Mouse (Mus musculus) small intestine, adult 10 weeks (tissue): Measurements from ENCODE around the gene Mybpc2. TPM values are rescaled to one million over a fixed set of nuclear protein-coding genes. Genes with fewer than 3 reads are reported as not detected.

ENCODE experiments used
- polyA plus RNA-seq: library from polyadenylated mRNA; stranded (reverse); fragments of 350-450 nt; fragmentation: Illumina TruSeq; extraction: RNeasy Lipid Tissue Mini Kit (QIAGEN cat#74804); gene quantifications from one replicate; pipeline ENCODE4 v1.2.3, GENCODE M21; 2014; ENCODE audit warnings: low replicate concordance

Mybpc2 gene
- polyA plus RNA-seq = not detected

GRCm38 (mm10) chr7:44524502-44524901 lies at the start of gene Mybpc2:
Mybpc2 (minus strand) TSS chr7:44524656.

GRCm38 (mm10) chr7:44572213-44572701 lies 47.8 kb upstream of the Mybpc2 start, which contains the start of gene Napsa:
Napsa (plus strand) TSS chr7:44572380.

GRCm38 (mm10) chr7:44553826-44554225 lies 29.4 kb upstream of the Mybpc2 start, which contains the start of gene Nr1h2:
Nr1h2 (minus strand) TSS chr7:44553951.

GRCm38 (mm10) chr7:44548497-44549087 lies 24.1 kb upstream of the Mybpc2 start, which contains the start of gene Pold1:
Pold1 (minus strand) TSS chr7:44548849.

GRCm38 (mm10) chr7:44531946-44532732 lies 7.7 kb upstream of the Mybpc2 start, which contains the start of gene Spib:
Spib (minus strand) TSS chr7:44532071.

GRCm38 (mm10) chr7:44495992-44496770 lies 28.3 kb downstream of the Mybpc2 start, which contains the start of the genes Emc10 and Fam71e1:
Emc10 (minus strand) TSS chr7:44496529.
Fam71e1 (plus strand) TSS chr7:44496581.

GRCm38 (mm10) chr7:44467811-44468411 lies 56.5 kb downstream of the Mybpc2 start, which contains the start of gene Josd2:
Josd2 (plus strand) TSS chr7:44467980.

GRCm38 (mm10) chr7:44465111-44465510 lies 59.3 kb downstream of the Mybpc2 start, which contains the start of gene Aspdh:
Aspdh (plus strand) TSS chr7:44465391.

Other genes with a start within 250 kb of the Mybpc2 start
- 0.30 TPM for gene Clec11a, start 217.8 kb downstream of the Mybpc2 start, polyA plus RNA-seq
- 0.04 TPM for gene Shank1, start 214.4 kb downstream of the Mybpc2 start, polyA plus RNA-seq
- gene Syt3, start 140.6 kb downstream of the Mybpc2 start, polyA plus RNA-seq = not detected
- gene 1700008O03Rik, start 138.8 kb downstream of the Mybpc2 start, polyA plus RNA-seq = not detected
- gene Lrrc4b, start 95.6 kb downstream of the Mybpc2 start, polyA plus RNA-seq = not detected
- gene Aspdh, start 59.3 kb downstream of the Mybpc2 start, polyA plus RNA-seq = not detected
- gene Josd2, start 56.7 kb downstream of the Mybpc2 start, polyA plus RNA-seq = 1.0 TPM
- 1.2 TPM for gene Emc10, start 28.1 kb downstream of the Mybpc2 start, polyA plus RNA-seq
- gene Fam71e1, start 28.1 kb downstream of the Mybpc2 start, polyA plus RNA-seq = not detected
- 0.45 TPM for gene Spib, start 7.4 kb upstream of the Mybpc2 start, polyA plus RNA-seq
- not detected for gene Pold1, start 24.2 kb upstream of the Mybpc2 start, polyA plus RNA-seq
- 0.78 TPM for gene Nr1h2, start 29.3 kb upstream of the Mybpc2 start, polyA plus RNA-seq
- gene Napsa, start 47.7 kb upstream of the Mybpc2 start, polyA plus RNA-seq = 0.67 TPM
- 0.33 TPM for gene Kcnc3, start 66.0 kb upstream of the Mybpc2 start, polyA plus RNA-seq
- 0.78 TPM for gene Myh14, start 146.2 kb upstream of the Mybpc2 start, polyA plus RNA-seq
- gene Izumo2, start 184.1 kb upstream of the Mybpc2 start, polyA plus RNA-seq = not detected
- 10.2 TPM for gene Vrk3, start 223.8 kb upstream of the Mybpc2 start, polyA plus RNA-seq
- gene Zfp473, start 226.4 kb upstream of the Mybpc2 start, polyA plus RNA-seq = 0.45 TPM